In the genomic region with DNA sequence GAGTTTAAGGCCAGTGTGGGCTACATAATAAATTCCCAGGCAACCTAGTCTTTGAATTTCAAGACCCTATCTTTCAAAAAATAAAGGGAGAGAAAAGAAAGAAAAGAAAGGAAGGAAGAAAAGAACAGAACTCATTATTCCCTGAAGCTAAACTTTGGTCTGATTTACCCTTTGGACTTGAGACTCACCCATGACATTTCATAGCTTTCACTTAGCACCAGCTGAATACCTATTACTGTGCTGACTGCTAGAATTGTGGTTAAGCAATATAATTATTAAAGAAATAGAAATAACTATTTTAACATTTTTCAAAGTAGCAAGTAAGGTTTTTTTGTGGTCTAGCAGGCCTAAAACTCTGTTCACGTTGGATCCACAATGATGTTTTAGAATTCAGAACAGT, we compare ENCODE assay signal across 22 mouse cellular contexts.
"Had no signal": no experiment of that assay in that cellular context is flagged by ENCODE, and none has a peak within 500 bp of the region (broad histone marks: within the 10 kb centered on the region; RNA-seq: fewer than 3 reads in every experiment).

No protein-coding gene starts in this region.

- H3K27me3 ChIP-seq: heart, embryonic 12.5 days; hindbrain, embryonic 12.5 days; intestine, embryonic 15.5 days; limb, embryonic 12.5 days; liver, embryonic 12.5 days had no signal

- H3K4me3 ChIP-seq: heart, embryonic 12.5 days; hindbrain, embryonic 12.5 days; intestine, embryonic 15.5 days had no signal

- H3K27ac ChIP-seq: heart, embryonic 10.5 days; hindbrain, embryonic 10.5 days; hindbrain, embryonic 12.5 days; hindbrain, embryonic 14.5 days; intestine, embryonic 15.5 days; kidney, postnatal 0 days; limb, embryonic 10.5 days; limb, embryonic 12.5 days; liver, embryonic 12.5 days; liver, embryonic 14.5 days had no signal

- H3K36me3 ChIP-seq: heart, embryonic 10.5 days; heart, embryonic 12.5 days; hindbrain, embryonic 10.5 days; hindbrain, embryonic 12.5 days; intestine, embryonic 15.5 days; limb, embryonic 10.5 days; limb, embryonic 12.5 days; liver, embryonic 12.5 days had no signal

- DNase-seq: gastrocnemius, postnatal 14 days; heart, adult 18-20 months; heart, postnatal 10 days; heart, postnatal 4 days; kidney, adult 18-20 months; kidney, postnatal 14 days; kidney, postnatal 4 days; liver had no signal

- ATAC-seq: hindbrain, embryonic 16.5 days; inflammation-experienced regulatory T-cells, adult 6 months; intestine, embryonic 15.5 days; intestine, postnatal 0 days; liver, embryonic 12.5 days had no signal

- H3K9me3 ChIP-seq: heart, embryonic 10.5 days; heart, embryonic 12.5 days; hindbrain, embryonic 10.5 days; hindbrain, embryonic 12.5 days; intestine, embryonic 15.5 days; limb, embryonic 10.5 days; limb, embryonic 12.5 days; liver, embryonic 12.5 days had no signal
